Mouse (Mus musculus) kidney, adult 2 months (tissue): ENCODE results near the gene Slc13a4.

Source experiments
- CTCF ChIP-seq: fragments of 200-500 bp; conservative IDR thresholded peaks from 2 replicates; pipeline ENCODE4 v1.5.1; 2011; ENCODE audit warnings: low read depth, mild to moderate bottlenecking, control low read depth, low read length, moderate library complexity, mixed read lengths; ENCODE audit not compliant: insufficient read depth, insufficient read length
- POLR2A ChIP-seq: fragments of 200-500 bp; IDR thresholded peaks from one replicate; pipeline ENCODE4 v1.6.1; 2011; ENCODE audit warnings: low read depth, low read length, control low read depth

- TF ChIP-seq CTCF = no peak
- TF ChIP-seq POLR2A = no peak
Observed at GRCm38 (mm10) chr6:35330834-35331233, 22.9 kb upstream of the Slc13a4 start.
